Mouse (Mus musculus): ENCODE data around the gene Mak. TPM values are rescaled to one million over a fixed set of nuclear protein-coding genes. Genes with fewer than 3 reads are reported as not detected.

The Mak gene
- polyA plus RNA-seq, 2 experiments, result 0.09 to 0.27 TPM

- DNase-seq (ENCODE audit: low read depth in 3 of 3, low spot score in 3 of 3) (no peak), ATAC-seq (ENCODE audit: insufficient read depth) (no peak)
- TF ChIP-seq CTCF (IDR thresholded peaks at IDR 0.05; ENCODE audit: low read depth) (no peak), EP300 (IDR thresholded peaks at IDR 0.05; ENCODE audit: low read depth) (no peak)
- Histone ChIP-seq H3K4me3 (ENCODE audit: insufficient read depth in 1 of 2, low read depth in 2 of 2, low read length in 2 of 2) (no peak overlapping the region), H3K36me3 (replicated peaks; ENCODE audit: control insufficient read depth, insufficient read depth, low read depth) (no peaks in the 10 kb centered on the region), H3K4me2 (ENCODE audit: low read depth) (no peak overlapping the region), H3K27me3 (ENCODE audit: control insufficient read depth, insufficient read depth, low read length) (no peaks in the 10 kb centered on the region), H3K9ac (replicated peaks) (no peak overlapping the region), H3K27ac (no peak overlapping the region), H3K9me3 (ENCODE audit: control insufficient read depth, low read length) (no peaks in the 10 kb centered on the region), H3K4me1 (replicated peaks; ENCODE audit: control insufficient read depth in 2 of 2, insufficient read depth in 2 of 2, low read length in 1 of 2) (peaks cover 0 to 4% of the 10 kb centered on the region in 2 experiments; a peak in 1 of 4 replicates)
- WGBS (ENCODE audit: insufficient replicate concordance), result 24% methylated on average over 2 of the region's 2 CpGs
Measured at GRCm38 (mm10) chr13:40979321-40979720, 100.2 kb downstream of the Mak start.

GRCm38 (mm10) chr13:40978652-40979051 lies 100.9 kb downstream of the Mak start:
- TF ChIP-seq EP300 (IDR thresholded peaks at IDR 0.05; ENCODE audit: low read depth) (no peak), CTCF (IDR thresholded peaks at IDR 0.05; ENCODE audit: low read depth) (no peak)
- no peak for ATAC-seq (ENCODE audit: insufficient read depth)
- no peak overlapping the region for H3K4me3 ChIP-seq (ENCODE audit: insufficient read depth in 1 of 2, low read depth in 2 of 2, low read length in 2 of 2)
- H3K9me3 ChIP-seq (ENCODE audit: control insufficient read depth, low read length), result no peaks in the 10 kb centered on the region
- WGBS (ENCODE audit: insufficient replicate concordance), result 30% methylated on average over 4 of the region's 4 CpGs
- no peak overlapping the region for H3K9ac ChIP-seq (replicated peaks)
- no peak for DNase-seq (ENCODE audit: low read depth in 3 of 3, low spot score in 3 of 3)
- no peaks in the 10 kb centered on the region for H3K27me3 ChIP-seq (ENCODE audit: control insufficient read depth, insufficient read depth, low read length)
- no peak overlapping the region for H3K27ac ChIP-seq
- H3K4me2 ChIP-seq (ENCODE audit: low read depth), result no peak overlapping the region
- peaks cover 0 to 4% of the 10 kb centered on the region in 2 experiments; a peak in 1 of 4 replicates for H3K4me1 ChIP-seq (replicated peaks; ENCODE audit: control insufficient read depth in 2 of 2, insufficient read depth in 2 of 2, low read length in 1 of 2)
- no peaks in the 10 kb centered on the region for H3K36me3 ChIP-seq (replicated peaks; ENCODE audit: control insufficient read depth, insufficient read depth, low read depth)

GRCm38 (mm10) chr13:40977609-40978008 lies 101.9 kb downstream of the Mak start:
- Histone ChIP-seq H3K27ac (no peak overlapping the region), H3K9ac (replicated peaks) (no peak overlapping the region), H3K4me3 (ENCODE audit: insufficient read depth in 1 of 2, low read depth in 2 of 2, low read length in 2 of 2) (no peak overlapping the region), H3K27me3 (ENCODE audit: control insufficient read depth, insufficient read depth, low read length) (no peaks in the 10 kb centered on the region), H3K9me3 (ENCODE audit: control insufficient read depth, low read length) (no peaks in the 10 kb centered on the region), H3K4me2 (ENCODE audit: low read depth) (no peak overlapping the region), H3K4me1 (replicated peaks; ENCODE audit: control insufficient read depth in 2 of 2, insufficient read depth in 2 of 2, low read length in 1 of 2) (peaks cover 0 to 4% of the 10 kb centered on the region in 2 experiments; a peak in 1 of 4 replicates), H3K36me3 (replicated peaks; ENCODE audit: control insufficient read depth, insufficient read depth, low read depth) (no peaks in the 10 kb centered on the region)
- DNase-seq (ENCODE audit: low read depth in 3 of 3, low spot score in 3 of 3), result no peak
- no peak for ATAC-seq (ENCODE audit: insufficient read depth)
- WGBS (ENCODE audit: insufficient replicate concordance), result 9% methylated on average over 7 of the region's 7 CpGs
- peak; percentile 90 for TF ChIP-seq CTCF (IDR thresholded peaks at IDR 0.05; ENCODE audit: low read depth)
- no peak for TF ChIP-seq EP300 (IDR thresholded peaks at IDR 0.05; ENCODE audit: low read depth)

Other genes starting within 250 kb of the Mak start
- gene Gcnt2, start 220.0 kb downstream of the Mak start, polyA plus RNA-seq (2012; rRNA removed), result 0.44 and 0.51 TPM in 2 replicates
- gene Gcnt2, start 220.0 kb downstream of the Mak start, polyA plus RNA-seq (2014; fragmentation: Nextera tagmentation; extraction: Ambion mirVana), result 0.91 and 1.2 TPM in 2 replicates
- 32.5 and 51.0 TPM in 2 replicates for gene Pak1ip1, start 78.7 kb downstream of the Mak start, polyA plus RNA-seq (2012; rRNA removed)
- gene Pak1ip1, start 78.7 kb downstream of the Mak start, polyA plus RNA-seq (2014; fragmentation: Nextera tagmentation; extraction: Ambion mirVana), result 60.0 and 65.4 TPM in 2 replicates
- 335 and 364 TPM in 2 replicates for gene Tmem14c, start 63.4 kb downstream of the Mak start, polyA plus RNA-seq (2012; rRNA removed)
- 866 and 947 TPM in 2 replicates for gene Tmem14c, start 63.4 kb downstream of the Mak start, polyA plus RNA-seq (2014; fragmentation: Nextera tagmentation; extraction: Ambion mirVana)
- not detected in 2 replicates for gene Gcm2, start 31.3 kb upstream of the Mak start, polyA plus RNA-seq (2012; rRNA removed)
- gene Gcm2, start 31.3 kb upstream of the Mak start, polyA plus RNA-seq (2014; fragmentation: Nextera tagmentation; extraction: Ambion mirVana), result not detected in 2 replicates
- not detected in 2 replicates for gene Sycp2l, start 34.6 kb upstream of the Mak start, polyA plus RNA-seq (2012; rRNA removed)
- not detected in 2 replicates for gene Sycp2l, start 34.6 kb upstream of the Mak start, polyA plus RNA-seq (2014; fragmentation: Nextera tagmentation; extraction: Ambion mirVana)
- gene Elovl2, start 140.7 kb upstream of the Mak start, polyA plus RNA-seq (2012; rRNA removed), result 14.4 and 17.4 TPM in 2 replicates
- 28.1 and 33.4 TPM in 2 replicates for gene Elovl2, start 140.7 kb upstream of the Mak start, polyA plus RNA-seq (2014; fragmentation: Nextera tagmentation; extraction: Ambion mirVana)
- gene Smim13, start 170.1 kb upstream of the Mak start, polyA plus RNA-seq (2012; rRNA removed), result 2.2 and 3.1 TPM in 2 replicates
- 3.8 and 4.3 TPM in 2 replicates for gene Smim13, start 170.1 kb upstream of the Mak start, polyA plus RNA-seq (2014; fragmentation: Nextera tagmentation; extraction: Ambion mirVana)
- not detected in 2 replicates for gene Gm17364, start 194.3 kb upstream of the Mak start, polyA plus RNA-seq (2012; rRNA removed)
- gene Gm17364, start 194.3 kb upstream of the Mak start, polyA plus RNA-seq (2014; fragmentation: Nextera tagmentation; extraction: Ambion mirVana), result not detected in 2 replicates

Measured in liver, embryonic 14.5 days (tissue).